Mouse (Mus musculus) WW6 (cell line): ENCODE data around the gene Frmd4b.
A peak's percentile ranks its signal among the peaks of the same experiment; 100 is the strongest.
"Not testable (repeated sequence)": the region's sequence is repeated elsewhere in the genome, so short reads cannot be mapped to it uniquely, and the experiment has no call there.

Experiments used
- DNase-seq: peaks from one replicate; pipeline ENCODE4 v3.0.0-alpha.2; 2013; ENCODE audit warnings: low read depth, low spot score

The Frmd4b gene

DNA sequence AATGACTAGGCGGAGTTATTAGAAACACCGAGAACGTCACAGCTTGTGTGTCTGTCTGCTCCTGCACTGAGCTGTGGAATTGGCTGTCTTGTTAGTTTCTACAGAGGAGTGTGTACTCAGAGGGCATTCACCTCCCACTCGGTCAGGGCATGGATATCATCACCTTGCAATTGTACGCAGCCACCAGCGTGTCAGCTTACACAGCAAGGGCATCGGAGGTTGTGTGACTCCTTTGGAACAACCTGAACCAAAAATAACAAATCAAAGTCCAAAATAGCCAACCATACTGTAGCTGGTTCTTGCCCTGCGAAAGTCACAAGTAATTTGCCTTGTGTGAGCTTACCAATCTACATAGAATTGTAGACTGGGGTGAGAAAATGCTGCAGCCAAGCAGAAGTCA is 352.1 kb downstream of the Frmd4b start:
- no peak for DNase-seq

DNA sequence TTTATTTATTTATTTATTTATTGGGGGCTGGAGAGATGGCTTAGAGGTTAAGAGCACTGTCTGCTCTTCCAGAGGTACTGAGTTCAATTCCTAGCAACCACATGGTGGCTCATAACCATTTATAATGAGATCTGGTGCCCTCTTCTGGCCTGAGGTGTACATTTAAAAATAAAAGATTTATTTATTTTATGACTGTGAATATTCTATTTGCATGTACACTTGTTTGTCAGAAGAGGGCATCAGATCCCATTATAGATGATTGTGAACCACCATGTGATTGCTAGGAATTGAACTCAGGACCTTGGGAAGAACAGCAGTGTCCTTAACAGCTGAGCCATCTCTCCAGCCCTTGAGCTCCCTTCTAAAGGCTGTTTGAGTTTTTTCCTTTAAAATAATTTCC is 353.6 kb downstream of the Frmd4b start:
- not testable (repeated sequence) for DNase-seq

DNA sequence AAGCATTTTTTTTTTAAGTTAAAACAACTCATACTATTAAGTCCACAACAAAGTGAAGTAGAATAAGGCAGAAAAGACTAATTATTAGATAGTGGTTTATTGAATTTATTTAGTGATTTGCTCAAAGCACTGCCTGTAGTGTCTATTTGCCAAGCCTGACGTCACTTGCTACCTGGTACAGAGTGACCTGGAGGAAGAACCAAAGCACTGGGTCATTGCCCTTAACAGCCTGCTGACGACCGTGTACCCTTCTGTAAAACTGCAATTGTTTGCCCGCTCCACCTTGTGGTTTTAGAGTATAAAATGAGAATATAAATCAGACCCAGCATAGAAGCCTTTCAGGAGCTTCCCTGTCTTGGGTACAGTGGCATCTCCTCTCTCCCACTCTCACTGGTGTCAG is 355.1 kb downstream of the Frmd4b start:
- DNase-seq: no peak

DNA sequence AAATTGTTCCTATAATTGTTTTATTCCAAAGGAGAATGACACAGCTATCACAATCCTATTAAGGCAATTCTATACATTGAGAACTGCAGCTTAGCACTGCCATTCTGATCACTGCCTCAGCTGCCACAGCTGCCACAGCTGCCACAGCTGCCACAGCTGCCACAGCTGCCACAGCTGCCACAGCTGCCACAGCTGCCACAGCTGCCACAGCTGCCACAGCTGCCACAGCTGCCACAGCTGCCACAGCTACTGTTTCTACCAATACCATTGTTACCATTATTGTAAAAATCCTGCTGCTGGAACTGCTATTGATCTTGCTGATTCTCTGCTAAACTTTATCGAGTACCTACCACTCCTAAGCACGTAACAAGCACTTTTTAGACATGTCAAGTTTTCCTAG is 357.4 kb downstream of the Frmd4b start:
- not testable (repeated sequence) for DNase-seq

DNA sequence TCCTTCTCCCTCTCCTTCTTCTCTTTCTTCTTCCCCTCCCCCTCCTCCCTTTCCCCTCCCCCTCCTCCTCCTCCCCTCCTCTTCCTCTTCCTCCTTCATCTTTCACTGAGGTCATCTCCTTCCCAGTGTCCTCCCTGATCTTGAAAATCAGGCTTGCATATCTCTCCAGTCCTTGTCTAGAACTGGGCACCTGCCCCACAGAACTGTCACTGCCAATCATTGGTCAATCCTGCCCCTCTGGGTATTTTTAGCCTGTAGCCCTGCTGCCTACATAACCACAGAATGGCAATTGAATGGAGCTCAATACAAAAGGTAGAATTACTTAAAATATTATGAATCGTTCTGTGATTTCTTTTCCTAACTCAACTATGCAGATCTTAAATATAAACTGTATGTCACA is 358.9 kb downstream of the Frmd4b start:
- DNase-seq: no peak

DNA sequence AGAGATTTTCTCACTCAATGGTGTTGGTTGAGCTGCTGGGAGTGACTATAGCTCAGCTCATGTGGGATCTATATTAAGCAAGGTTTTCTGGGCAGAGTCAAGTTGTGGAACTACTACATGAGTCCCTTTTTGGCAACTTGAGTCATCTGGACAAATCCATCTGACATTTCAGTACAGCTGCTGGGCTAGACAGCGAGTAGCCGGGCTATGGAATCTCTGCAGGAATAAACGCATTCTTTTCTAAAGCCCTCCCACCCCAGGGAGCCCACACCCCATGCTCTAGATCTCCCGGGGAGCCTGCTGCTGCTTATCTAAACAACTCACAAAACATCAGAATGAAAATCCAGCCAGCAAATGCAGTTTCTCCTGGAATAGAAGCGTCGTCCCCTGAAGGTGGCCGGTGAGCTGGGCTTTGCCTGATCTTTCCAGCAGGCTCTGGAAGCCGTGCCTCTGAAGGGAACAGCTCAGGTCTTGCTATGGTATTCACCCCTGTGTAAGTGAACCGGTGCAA is 364.6 kb downstream of the Frmd4b start, which contains the start of gene Lmod3:
TSS of gene Lmod3 (minus strand) at position 49 of the 511 bp plus-strand sequence.
- DNase-seq: no peak

DNA sequence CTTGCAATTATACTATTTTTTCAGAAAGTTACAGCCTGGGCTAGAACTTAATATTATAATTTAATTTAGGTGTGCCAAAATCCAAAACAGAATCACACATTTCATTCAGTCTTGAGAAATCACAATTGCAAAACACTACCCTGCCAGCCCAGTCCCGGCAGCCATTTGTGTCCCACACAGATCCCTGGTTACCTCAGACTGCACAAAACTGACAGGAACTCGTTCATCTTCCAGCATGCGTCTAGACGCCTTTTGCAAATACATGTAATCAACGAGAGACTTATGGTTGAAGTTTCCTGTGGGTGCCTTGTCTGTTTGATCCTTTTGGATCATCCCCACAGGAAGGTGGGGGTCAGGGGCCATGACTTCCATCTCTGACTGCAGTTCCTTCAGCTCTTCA is 365.3 kb downstream of the Frmd4b start:
- DNase-seq: no peak

DNA sequence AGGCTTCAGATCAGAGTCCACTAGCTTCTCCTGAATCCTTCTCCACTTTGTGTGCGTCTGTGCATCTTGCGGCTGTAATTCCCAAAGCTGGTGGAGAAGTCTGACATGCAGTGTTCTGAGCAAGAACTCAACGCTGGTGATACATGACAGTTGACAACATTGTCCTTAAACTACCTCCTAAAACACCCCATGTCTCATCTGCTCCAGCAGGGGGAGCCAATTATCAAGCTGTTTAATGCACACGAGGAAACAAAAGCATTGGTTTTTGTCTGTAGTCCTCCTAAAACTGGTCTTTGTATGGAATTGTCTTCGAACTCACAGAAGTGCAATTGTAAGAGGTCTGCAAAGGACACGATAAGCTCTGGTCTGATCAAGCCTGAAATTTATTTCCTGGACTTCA is 366.4 kb downstream of the Frmd4b start:
- peak; percentile 26 for DNase-seq

DNA sequence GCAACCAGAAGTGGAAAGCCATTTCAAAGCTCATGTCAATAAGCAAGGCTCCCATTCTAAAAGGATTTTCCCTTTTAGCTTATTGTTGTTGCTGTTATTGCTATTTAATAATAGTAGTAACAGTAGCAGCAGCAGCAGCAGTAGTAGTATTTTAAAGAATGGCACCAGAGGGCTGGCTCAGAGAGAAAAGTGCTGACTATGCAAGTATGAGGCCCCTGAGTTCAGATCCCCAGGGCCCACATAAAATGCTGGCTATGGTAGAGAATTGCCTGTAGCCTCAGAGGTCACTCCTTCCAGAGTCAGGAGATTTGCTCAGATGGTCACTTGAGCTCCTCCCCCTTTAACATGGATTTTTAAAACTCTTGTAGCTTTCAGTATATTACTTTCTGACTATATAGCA is 372.1 kb downstream of the Frmd4b start:
- DNase-seq: no peak

DNA sequence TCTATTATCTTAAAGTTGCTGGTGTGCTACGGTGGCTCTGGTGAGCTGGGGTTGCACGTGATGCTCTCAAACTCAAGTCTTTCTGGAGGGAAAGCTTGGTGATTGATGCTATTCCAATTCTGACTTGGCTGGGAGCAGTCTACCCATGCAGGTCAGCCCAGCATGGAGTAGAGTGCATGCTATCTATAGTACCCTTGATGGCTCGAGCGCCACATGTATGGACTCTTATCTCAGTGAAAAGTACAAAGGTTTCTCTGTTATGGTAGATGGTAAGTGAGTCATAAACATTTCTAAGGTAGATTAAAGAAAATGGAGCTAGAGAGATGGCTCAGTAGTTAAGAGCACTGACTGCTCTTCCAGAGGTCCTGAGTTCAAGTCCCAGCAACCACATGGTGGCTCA is 374.8 kb downstream of the Frmd4b start:
- DNase-seq: no peak

DNA sequence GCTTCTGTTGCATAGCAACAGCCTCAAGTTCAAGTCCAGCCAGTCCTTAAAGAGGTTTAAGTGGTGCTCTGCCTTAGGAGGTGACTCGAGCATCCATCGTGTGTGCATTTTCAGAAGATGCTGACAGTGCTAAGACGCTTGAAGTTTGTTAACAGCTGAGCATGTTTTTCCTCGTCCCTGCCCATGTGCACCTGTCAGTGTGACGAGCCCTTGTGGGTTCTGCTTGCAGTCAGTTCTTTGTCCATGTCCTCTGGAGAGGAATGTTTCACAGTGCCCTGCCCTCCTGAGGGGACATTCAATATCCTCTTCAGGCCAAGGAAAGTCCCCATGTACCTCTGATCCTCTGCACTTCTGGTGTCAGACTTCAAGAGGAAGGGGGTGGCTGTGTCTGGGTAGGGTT is 377.2 kb downstream of the Frmd4b start:
- DNase-seq: no peak

DNA sequence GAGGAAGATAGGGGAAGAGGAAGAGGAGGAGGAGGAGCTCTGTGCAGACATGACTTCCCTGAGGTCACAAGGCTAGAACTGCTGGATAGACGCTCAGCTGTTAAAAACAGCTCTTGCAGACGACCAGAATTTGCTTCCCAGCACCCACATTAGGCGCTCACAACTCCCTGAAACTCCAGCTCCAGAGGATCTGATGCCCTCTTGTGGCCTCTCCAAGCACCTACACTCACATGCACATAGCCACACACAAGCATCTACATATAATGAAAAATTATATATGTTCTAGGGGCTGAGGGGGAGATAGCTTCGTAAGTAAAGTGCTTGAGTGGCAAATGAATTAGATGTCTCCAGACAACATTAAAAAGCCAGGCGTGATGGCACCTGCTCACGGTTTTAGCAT is 378.0 kb downstream of the Frmd4b start:
- no peak for DNase-seq
